17 mouse cellular contexts compared by ENCODE assay signal in genomic region chr16:12617781-12618180, GRCm38 (mm10).
A peak's percentile ranks its signal among the peaks of the same experiment; 100 is the strongest.
DNase-seq lines count a peak whose midpoint lies in the region; ATAC-seq lines count a peak whose summit lies in the region.
"Had no signal": no experiment of that assay in that cellular context is flagged by ENCODE, and none has a peak within 500 bp of the region (broad histone marks: within the 10 kb centered on the region; RNA-seq: fewer than 3 reads in every experiment).

No protein-coding gene starts in this region.

- ATAC-seq in heart, embryonic 12.5 days (ENCODE audit: insufficient number of reproducible peaks, low FRiP score) = no peak
- ATAC-seq: activated CD4-positive, CD25-positive, alpha-beta regulatory T cell, adult 4 months; forebrain, embryonic 15.5 days; intestine, embryonic 16.5 days; Patski had no signal

- no peak overlapping the region for H3K4me2 ChIP-seq in heart, embryonic 12.5 days
- H3K4me2 ChIP-seq: forebrain, embryonic 15.5 days; hindbrain, embryonic 14.5 days had no signal

- intact Hi-C loops in heart, postnatal 10 days (cut with DNase I) = no loop called here

- H3K36me3 ChIP-seq in heart, embryonic 12.5 days = no peaks in the 10 kb centered on the region
- H3K36me3 ChIP-seq: embryonic facial prominence, embryonic 10.5 days; forebrain, embryonic 15.5 days had no signal

- no peaks in the 10 kb centered on the region for H3K27me3 ChIP-seq in heart, embryonic 12.5 days (replicated peaks)
- H3K27me3 ChIP-seq: forebrain, embryonic 15.5 days; Patski had no signal

- no peak overlapping the region for H3K4me3 ChIP-seq in heart, embryonic 12.5 days
- H3K4me3 ChIP-seq: embryonic facial prominence, embryonic 10.5 days; forebrain, embryonic 15.5 days had no signal

- no peak overlapping the region for H3K27ac ChIP-seq in heart, embryonic 12.5 days (ENCODE audit: poor library complexity, severe bottlenecking)
- H3K27ac ChIP-seq: embryonic facial prominence, embryonic 10.5 days; forebrain, embryonic 15.5 days; hindbrain, embryonic 14.5 days had no signal

- H3K9me3 ChIP-seq in heart, embryonic 12.5 days (replicated peaks) = no peaks in the 10 kb centered on the region
- H3K9me3 ChIP-seq: embryonic facial prominence, embryonic 10.5 days; forebrain, embryonic 15.5 days had no signal

- WGBS in heart, embryonic 12.5 days = 53% methylated on average over 3 of the region's 3 CpGs

- no peak overlapping the region for H3K9ac ChIP-seq in heart, embryonic 12.5 days
- H3K9ac ChIP-seq: forebrain, embryonic 15.5 days; hindbrain, embryonic 14.5 days had no signal

- no peaks in the 10 kb centered on the region for H3K4me1 ChIP-seq in heart, embryonic 12.5 days (replicated peaks)
- H3K4me1 ChIP-seq: embryonic facial prominence, embryonic 10.5 days had no signal

- peak; percentile 12 to 33 for DNase-seq in cerebellum, postnatal 14 days
- DNase-seq in cerebellum, postnatal 36 days = no peak
- DNase-seq in heart, postnatal 10 days = peak; percentile 3
- DNase-seq in lung, postnatal 4 days = peak; percentile 6 to 22
- DNase-seq in lung, adult 18-20 months = no peak
- DNase-seq in urinary bladder, adult 18-20 months (ENCODE audit: low spot score in 2 of 2) = no peak
- DNase-seq: adrenal gland, postnatal 25 days; cerebellum, adult 8-10 months; gastrocnemius, postnatal 14 days; heart, postnatal 14 days had no signal

Comparison
In these comparisons a context has a peak if more than half of its experiments do, and no peak if none do; other contexts are left out.
1. DNase-seq: peak in cerebellum, postnatal 14 days (2 of 2), heart, postnatal 10 days (2 of 2) and lung, postnatal 4 days (2 of 2); none in cerebellum, postnatal 36 days (0 of 2), lung, adult 18-20 months (0 of 2) and urinary bladder, adult 18-20 months (0 of 2).